Mouse (Mus musculus) bone marrow, adult 2 months (tissue): ENCODE measurements at regions not wholly inside any gene's neighbourhood (a gene's known extent, or its start where the extent isn't known, plus 50 kb on each side); places are given as distances from the start of the nearest gene placed in this dataset.

Experiments
- H3K27ac ChIP-seq: fragments of 200-500 bp; 2 replicates; pipeline ENCODE4 v1.5.1; 2012; ENCODE audit warnings: low read depth, mild to moderate bottlenecking, control low read depth, inconsistent platforms, low read length; ENCODE audit not compliant: control insufficient read depth, poor library complexity, insufficient read depth
- H3K4me1 ChIP-seq: fragments of 200-500 bp; 2 replicates; pipeline ENCODE4 v1.6.1; 2011; ENCODE audit warnings: low read length; ENCODE audit not compliant: control insufficient read depth, insufficient read depth
- H3K4me3 ChIP-seq: fragments of 200-500 bp; replicated peaks from 2 replicates; pipeline ENCODE3; 2011; ENCODE audit warnings: mild to moderate bottlenecking, low read depth, low read length, control low read depth; ENCODE audit not compliant: control insufficient read depth
- CTCF ChIP-seq: fragments of 200-500 bp; IDR thresholded peaks from 2 replicates; pipeline ENCODE4 v1.5.1; 2011; ENCODE audit warnings: low read length, control low read depth; ENCODE audit not compliant: control insufficient read depth, insufficient read depth
- POLR2A ChIP-seq: fragments of 200-500 bp; IDR thresholded peaks from 2 replicates; pipeline ENCODE4 v1.6.1; 2011; ENCODE audit warnings: low read depth, mild to moderate bottlenecking, control low read depth, low read length, borderline replicate concordance; ENCODE audit not compliant: control insufficient read depth
- WGBS: fragments of 180-500 bp; shearing (Covaris S2); methylation state at CpG from one replicate; pipeline ENCODE4 v1.1.7; 2018; 5-methylcytosine and 5-hydroxymethylcytosine counted together

- Histone ChIP-seq H3K4me3 (no peak overlapping the region), H3K4me1 (no peaks in the 10 kb centered on the region), H3K27ac (no peak overlapping the region)
- TF ChIP-seq POLR2A (no peak), CTCF (no peak)
- WGBS: 67% methylated on average over 3 of the region's 3 CpGs
These were observed 380.3 kb upstream of the Tshz3 start for GRCm38 (mm10) chr7:36317466-36318212.

DNA sequence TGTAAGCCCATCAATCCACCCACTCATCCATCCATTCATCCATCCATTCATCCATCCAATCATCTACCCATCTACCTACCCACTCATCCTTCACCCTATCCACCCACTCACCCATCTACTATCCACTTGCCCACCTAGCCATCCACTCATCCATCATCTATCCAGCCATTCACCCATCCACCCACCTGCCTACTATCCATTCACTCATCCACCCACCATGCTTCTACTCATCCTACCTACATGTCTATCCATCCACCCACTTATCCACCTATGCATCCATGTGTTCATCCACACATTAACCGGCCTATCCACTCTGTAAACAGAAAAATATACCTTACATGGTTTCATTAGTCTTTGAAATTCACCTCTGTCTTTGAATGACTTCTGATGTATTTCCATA is 384.2 kb upstream of the Tshz3 start:
- H3K4me3 ChIP-seq: no peak overlapping the region
- 67% methylated on average over 1 of the region's 1 CpGs for WGBS
- H3K4me1 ChIP-seq: no peaks in the 10 kb centered on the region
- no peak for TF ChIP-seq CTCF
- TF ChIP-seq POLR2A: no peak
- H3K27ac ChIP-seq: no peak overlapping the region

DNA sequence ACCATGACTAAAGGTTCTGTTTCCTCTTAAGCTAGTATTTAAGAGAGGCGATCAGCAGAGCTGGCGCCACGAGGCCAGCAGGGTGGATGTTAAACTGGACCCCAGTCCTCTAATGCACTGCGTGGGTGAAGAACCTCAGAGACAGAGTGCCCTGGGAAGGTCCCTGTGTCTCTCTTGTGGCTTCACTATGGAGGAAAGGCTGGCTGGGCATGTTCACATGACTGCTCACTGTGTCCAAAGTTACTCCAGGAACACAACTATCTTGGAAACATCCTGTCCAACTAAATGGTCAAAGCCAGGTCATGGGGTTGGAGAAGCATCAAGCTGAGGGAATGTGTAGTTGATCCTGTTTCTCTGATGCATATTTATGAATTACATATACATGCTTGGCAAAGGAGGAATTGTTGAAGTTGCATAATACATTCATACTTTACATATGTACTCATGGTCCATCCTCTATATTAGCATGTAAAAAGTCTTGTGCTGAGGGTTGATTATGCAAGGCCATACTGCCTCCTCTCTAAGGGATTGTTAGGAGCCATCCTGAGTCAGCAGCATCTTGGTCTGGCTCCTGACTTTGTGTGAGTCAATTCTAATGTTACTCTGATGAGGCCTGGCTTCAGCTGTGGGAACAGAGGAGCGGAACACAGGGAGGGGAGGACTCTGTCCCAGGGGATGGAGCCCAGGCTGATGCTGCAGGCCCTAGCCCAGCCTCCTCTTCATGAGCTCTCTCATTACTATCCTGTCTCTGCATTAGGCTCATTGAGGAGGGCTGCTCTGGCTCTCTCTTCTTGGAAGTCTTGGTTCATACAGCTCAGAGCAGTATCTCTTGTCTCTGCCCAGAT is 387.9 kb upstream of the Tshz3 start:
- Histone ChIP-seq H3K4me1 (no peaks in the 10 kb centered on the region), H3K27ac (no peak overlapping the region), H3K4me3 (no peak overlapping the region)
- 84% methylated on average over 5 of the region's 5 CpGs for WGBS
- TF ChIP-seq CTCF: no peak
- TF ChIP-seq POLR2A: no peak

DNA sequence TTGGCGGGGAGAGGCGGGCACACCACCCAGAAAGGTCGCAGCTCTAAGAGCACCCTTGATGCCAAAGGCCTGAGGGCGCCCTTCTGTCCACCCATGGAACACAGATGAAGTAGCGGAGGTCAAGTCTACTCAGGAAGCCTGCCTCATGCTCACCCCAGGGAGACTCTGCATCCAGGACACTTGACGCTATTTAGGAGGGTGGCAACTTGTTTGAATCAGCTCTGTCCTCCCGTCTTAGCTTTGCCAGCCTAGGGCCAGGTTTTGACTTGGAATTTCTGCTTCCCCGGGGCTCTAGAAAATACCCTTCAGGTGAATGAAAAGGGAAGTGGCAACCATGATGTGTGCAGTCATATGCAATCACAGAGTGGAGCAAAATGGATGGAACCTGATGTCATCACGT is 389.2 kb upstream of the Tshz3 start:
- 79% methylated on average over 9 of the region's 9 CpGs for WGBS
- no peak overlapping the region for H3K4me3 ChIP-seq
- TF ChIP-seq POLR2A: no peak
- no peak for TF ChIP-seq CTCF
- H3K27ac ChIP-seq: no peak overlapping the region
- H3K4me1 ChIP-seq: no peaks in the 10 kb centered on the region

DNA sequence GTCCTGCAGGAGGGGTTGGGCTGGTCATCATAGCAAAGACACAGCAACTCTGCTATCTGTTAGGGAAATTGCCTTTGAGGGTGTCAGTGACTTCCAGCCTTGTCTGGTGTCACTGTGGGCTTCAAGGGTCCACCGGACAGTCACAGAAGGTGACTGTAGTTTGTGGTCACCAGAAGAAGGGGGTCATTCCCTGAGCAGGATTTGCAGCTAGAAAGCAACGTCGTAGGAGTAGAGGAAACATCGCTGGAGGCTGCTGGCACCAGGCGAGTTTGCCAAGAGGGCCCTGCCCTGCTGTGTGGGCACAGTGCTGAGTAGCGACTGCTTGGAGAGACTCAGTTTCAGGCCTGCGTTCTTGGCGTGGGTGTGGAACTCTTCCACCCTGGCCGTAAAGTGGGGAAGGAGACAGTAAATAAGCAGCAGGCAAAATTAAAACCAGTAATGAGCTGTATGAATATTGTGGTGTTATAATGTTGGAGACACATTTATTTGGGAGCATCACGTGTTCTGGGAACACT is 389.8 kb upstream of the Tshz3 start:
- no peak for TF ChIP-seq POLR2A
- Histone ChIP-seq H3K27ac (no peak overlapping the region), H3K4me3 (no peak overlapping the region), H3K4me1 (no peaks in the 10 kb centered on the region)
- 81% methylated on average over 10 of the region's 10 CpGs for WGBS

GRCm38 (mm10) chr7:36277275-36277674 is 420.6 kb upstream of the Tshz3 start:
- Histone ChIP-seq H3K27ac (no peak overlapping the region), H3K4me1 (no peaks in the 10 kb centered on the region), H3K4me3 (no peak overlapping the region)
- TF ChIP-seq POLR2A (no peak), CTCF (no peak)

DNA sequence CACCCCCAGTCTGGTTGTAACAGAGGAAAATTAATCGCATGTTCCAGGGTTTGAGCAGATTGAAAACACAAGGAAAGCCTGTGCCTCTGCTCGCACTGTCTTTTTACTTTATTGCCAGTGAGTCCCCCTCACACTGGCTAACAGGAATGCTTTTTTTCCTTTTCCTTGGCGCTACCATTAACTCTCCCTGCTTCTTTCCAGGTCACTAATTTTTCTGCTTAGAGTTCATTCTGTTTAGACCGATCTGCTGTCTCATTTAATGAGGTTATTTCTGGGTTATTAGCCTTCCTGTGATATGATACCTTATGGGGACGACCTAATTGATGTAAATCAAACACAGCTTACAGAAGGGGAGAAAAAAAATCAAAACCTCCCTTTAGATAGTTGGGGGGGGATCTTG is 429.0 kb upstream of the Tshz3 start:
- 62% methylated on average over 5 of the region's 5 CpGs for WGBS

DNA sequence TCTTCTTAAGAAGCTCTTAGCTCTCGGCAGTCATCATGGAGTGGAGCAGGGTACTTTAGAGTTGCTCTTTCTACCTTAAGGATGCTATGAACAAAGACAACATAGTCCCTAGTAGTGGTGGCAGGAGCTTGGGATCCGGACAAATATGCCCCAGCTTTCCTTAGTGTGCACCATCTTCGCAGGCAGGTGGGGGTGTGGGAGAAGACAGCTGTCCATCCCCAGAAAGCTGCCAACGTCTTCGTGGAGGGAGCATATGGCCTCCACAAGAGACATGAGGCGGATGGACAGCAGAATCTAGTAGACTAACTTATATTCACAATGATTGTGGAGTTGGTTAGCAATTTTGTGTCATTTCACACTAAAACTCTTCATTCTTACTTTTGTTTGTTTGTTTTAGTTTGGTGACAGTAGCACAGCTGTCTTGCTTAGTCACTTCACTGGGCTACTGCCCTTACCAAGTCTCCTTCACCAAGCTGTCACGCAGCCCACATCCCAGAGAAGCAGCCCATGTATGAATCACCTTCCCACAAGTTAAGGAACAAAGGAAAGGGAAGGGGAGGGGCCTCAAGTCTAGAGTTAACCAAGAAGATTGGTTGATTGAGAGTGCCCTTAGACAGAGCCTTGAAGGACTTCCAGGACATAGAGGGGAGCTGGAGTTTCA is 432.6 kb upstream of the Tshz3 start:
- Histone ChIP-seq H3K27ac (no peak overlapping the region), H3K4me3 (no peak overlapping the region), H3K4me1 (no peaks in the 10 kb centered on the region)
- TF ChIP-seq CTCF (no peak), POLR2A (no peak)
- WGBS: 67% methylated on average over 7 of the region's 7 CpGs

More for the DNA sequence above, 429.0 kb upstream of the Tshz3 start:
- no peak for TF ChIP-seq POLR2A
- no peak for TF ChIP-seq CTCF
- Histone ChIP-seq H3K27ac (no peak overlapping the region), H3K4me3 (no peak overlapping the region), H3K4me1 (no peaks in the 10 kb centered on the region)
